Mouse (Mus musculus) midbrain, embryonic 16.5 days (tissue): ENCODE data around the gene Tmod4. TPM values are rescaled to one million over a fixed set of nuclear protein-coding genes. Genes with fewer than 3 reads are reported as not detected.
A peak's percentile ranks its signal among the peaks of the same experiment; 100 is the strongest.
"Not testable (repeated sequence)": the region's sequence is repeated elsewhere in the genome, so short reads cannot be mapped to it uniquely, and the experiment has no call there.

Experiments
- ATAC-seq: fragments of 200-750 bp; cut with Nextera tagmentation; 2 replicates; pipeline ENCODE4 v1.8.0; 2017; ENCODE audit warnings: moderate TSS enrichment
- H3K27ac ChIP-seq: fragments of 300-500 bp; sonication (generic); 2 replicates; pipeline ENCODE4 v1.5.1; 2014; ENCODE audit warnings: mild to moderate bottlenecking, low read length, mixed read lengths
- H3K27me3 ChIP-seq: fragments of 300-500 bp; sonication (generic); 2 replicates; pipeline ENCODE4 v1.6.1; 2014; ENCODE audit warnings: low read depth, low read length, mixed read lengths; ENCODE audit not compliant: control insufficient read depth, insufficient read depth
- H3K36me3 ChIP-seq: fragments of 300-500 bp; sonication (generic); 2 replicates; pipeline ENCODE4 v1.6.1; 2014; ENCODE audit warnings: mild to moderate bottlenecking, low read length, moderate library complexity, mixed read lengths; ENCODE audit not compliant: control insufficient read depth, insufficient read depth
- H3K4me1 ChIP-seq: fragments of 300-500 bp; sonication (generic); 2 replicates; pipeline ENCODE4 v1.6.1; 2014; ENCODE audit warnings: mild to moderate bottlenecking, low read length, mixed read lengths; ENCODE audit not compliant: control insufficient read depth, insufficient read depth
- H3K4me2 ChIP-seq: fragments of 300-500 bp; sonication (generic); 2 replicates; pipeline ENCODE4 v1.6.1; 2014; ENCODE audit warnings: mild to moderate bottlenecking, low read length, mixed read lengths
- H3K4me3 ChIP-seq: fragments of 300-500 bp; sonication (generic); 2 replicates; pipeline ENCODE4 v1.5.1; 2014; ENCODE audit warnings: low read depth, mild to moderate bottlenecking, low read length, moderate library complexity, mixed read lengths
- H3K9ac ChIP-seq: fragments of 300-500 bp; sonication (generic); 2 replicates; pipeline ENCODE4 v1.6.1; 2014; ENCODE audit warnings: low read depth, low read length, mixed read lengths
- H3K9me3 ChIP-seq: fragments of 300-500 bp; sonication (generic); replicated peaks from 2 replicates; pipeline ENCODE4 v1.6.1; 2014; ENCODE audit warnings: mild to moderate bottlenecking, low read length, mixed read lengths; ENCODE audit not compliant: control insufficient read depth, poor library complexity, severe bottlenecking
- WGBS: fragments of 180-500 bp; shearing (Covaris S2); extraction: QIAGEN DNeasy Blood & Tissue Kit; methylation state at CpG from one replicate; pipeline ENCODE4 v1.1.7; 2014; 5-methylcytosine and 5-hydroxymethylcytosine counted together
- polyA plus RNA-seq: library from polyadenylated mRNA; unstranded; fragments of >200 nt; fragmentation: Nextera tagmentation; extraction: Ambion mirVana; gene quantifications from 2 replicates; pipeline ENCODE4 v1.2.1, GENCODE M21; 2015

Gene Tmod4
- polyA plus RNA-seq = 1.1 TPM in 2 replicates

DNA sequence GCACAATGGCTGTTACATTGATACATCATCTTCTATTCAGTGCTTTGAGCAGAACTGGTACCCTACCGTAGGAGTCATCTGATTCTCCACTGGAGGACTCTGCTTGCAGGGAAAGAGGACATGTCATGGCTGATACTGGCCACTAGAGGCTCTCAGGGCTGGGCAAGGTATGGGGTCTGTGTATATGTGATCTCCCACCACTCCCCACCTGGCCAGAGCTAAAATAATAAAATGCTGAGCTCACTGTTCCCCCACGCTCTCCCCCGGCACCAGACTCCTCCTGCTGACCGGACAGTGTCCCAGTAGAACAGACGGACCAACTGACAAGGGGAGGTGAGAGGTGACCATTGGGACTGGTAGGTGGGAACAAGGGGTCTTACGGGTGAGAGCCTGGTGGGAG is at the start of gene Tmod4:
Tmod4 (plus strand) TSS at position 231 of the 400 bp plus-strand sequence.
- ATAC-seq = peak; percentile 15; the same call in 1 of the 2 replicates
- H3K27ac ChIP-seq = no peak within 1 kb of the TSS

DNA sequence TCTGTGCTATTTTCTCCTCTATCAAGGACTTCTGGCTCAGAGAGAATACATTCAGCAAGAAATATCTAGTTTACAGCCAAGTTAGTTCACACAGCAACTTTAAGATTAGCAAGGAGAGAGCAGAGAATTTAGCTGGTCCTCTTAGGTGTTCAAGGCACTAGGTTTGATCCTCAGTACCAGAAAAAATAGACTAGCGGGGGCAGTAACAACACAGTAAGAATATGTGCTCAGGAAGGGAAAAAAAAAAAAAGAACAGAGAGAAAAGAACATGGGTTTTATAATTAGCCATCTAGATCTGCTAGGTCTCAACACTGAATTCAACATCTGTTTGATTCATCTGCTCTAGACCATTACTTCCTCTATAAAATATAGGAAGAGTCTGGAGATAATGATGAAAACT is 36.2 kb upstream of the Tmod4 start:
- Histone ChIP-seq H3K27me3 (no peaks in the 10 kb centered on the region), H3K4me3 (no peak overlapping the region)
- ATAC-seq = no peak

More for the DNA sequence above, at the start of gene Tmod4:
- no peaks in the 10 kb centered on the region for H3K27me3 ChIP-seq
- 64% methylated on average over 6 of the region's 6 CpGs for WGBS
- no peaks in the 10 kb centered on the region for H3K4me1 ChIP-seq
- no peaks in the 10 kb centered on the region for H3K9me3 ChIP-seq
- H3K9ac ChIP-seq = no peak within 1 kb of the TSS
- H3K36me3 ChIP-seq = peaks cover 31% of the 10 kb centered on the region
- H3K4me2 ChIP-seq = no peak within 1 kb of the TSS
- H3K4me3 ChIP-seq = no peak within 1 kb of the TSS

DNA sequence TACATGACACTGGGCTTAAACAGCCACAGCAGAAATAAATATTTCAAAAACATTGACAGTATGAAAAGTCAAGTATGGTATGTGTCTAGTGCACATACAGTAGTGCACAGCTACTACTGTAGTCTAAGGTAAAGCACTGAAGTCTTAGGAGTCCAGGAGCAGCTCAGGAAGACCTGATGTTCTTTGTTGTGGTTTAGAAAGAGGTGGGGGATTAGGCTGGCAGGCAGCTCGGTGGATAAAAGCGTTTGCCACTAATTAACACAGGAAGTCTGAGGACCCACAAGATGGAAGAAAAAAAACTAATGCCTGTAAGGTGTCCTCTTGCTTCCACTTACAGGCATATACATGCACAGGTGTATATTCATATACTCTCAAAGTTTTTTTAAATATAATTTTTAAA is 23.4 kb upstream of the Tmod4 start:
- Histone ChIP-seq H3K27me3 (no peaks in the 10 kb centered on the region), H3K27ac (no peak overlapping the region), H3K4me2 (no peak overlapping the region), H3K4me1 (peaks cover 18% of the 10 kb centered on the region), H3K36me3 (0 out of 2 replicates have a peak, but pooled peaks cover 2% of the 10 kb centered on the region), H3K4me3 (no peak overlapping the region), H3K9ac (no peak overlapping the region), H3K9me3 (no peaks in the 10 kb centered on the region)
- no peak for ATAC-seq
- WGBS = 30% methylated on average over 2 of the region's 2 CpGs

More for the DNA sequence above, 36.2 kb upstream of the Tmod4 start:
- Histone ChIP-seq H3K4me1 (no peaks in the 10 kb centered on the region), H3K9me3 (no peaks in the 10 kb centered on the region), H3K27ac (no peak overlapping the region), H3K9ac (no peak overlapping the region), H3K4me2 (no peak overlapping the region), H3K36me3 (no peaks in the 10 kb centered on the region)
- 97% methylated on average over 1 of the region's 1 CpGs for WGBS

DNA sequence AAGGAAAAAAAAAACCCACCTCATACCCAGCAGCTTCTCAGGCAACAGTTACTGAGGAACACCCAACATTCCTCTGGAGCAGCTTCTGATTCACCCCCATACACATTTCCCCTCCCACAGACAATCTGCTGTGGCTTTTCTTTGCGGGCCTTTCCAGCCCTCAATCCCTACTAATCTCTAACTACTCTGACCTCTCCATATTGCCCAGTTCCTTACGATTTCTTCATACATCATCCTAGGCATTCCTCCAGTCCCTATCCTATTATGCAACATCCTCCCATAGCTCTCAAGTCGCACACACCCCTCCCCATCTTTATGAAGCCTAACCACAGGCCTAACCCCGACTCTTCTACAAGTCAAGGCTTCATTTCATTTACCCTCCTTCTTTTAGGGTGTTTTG is 19.2 kb upstream of the Tmod4 start:
- WGBS = 78% methylated on average over 4 of the region's 4 CpGs
- peak overlapping the region; percentile 60 for H3K4me2 ChIP-seq
- no peaks in the 10 kb centered on the region for H3K9me3 ChIP-seq
- no peaks in the 10 kb centered on the region for H3K27me3 ChIP-seq
- H3K4me3 ChIP-seq = peak overlapping the region; percentile 65
- peak overlapping the region; percentile 82; the same call in 1 of the 2 replicates for H3K9ac ChIP-seq
- peaks cover 18% of the 10 kb centered on the region for H3K4me1 ChIP-seq
- no peak for ATAC-seq
- H3K27ac ChIP-seq = no peak overlapping the region
- H3K36me3 ChIP-seq = no peaks in the 10 kb centered on the region

DNA sequence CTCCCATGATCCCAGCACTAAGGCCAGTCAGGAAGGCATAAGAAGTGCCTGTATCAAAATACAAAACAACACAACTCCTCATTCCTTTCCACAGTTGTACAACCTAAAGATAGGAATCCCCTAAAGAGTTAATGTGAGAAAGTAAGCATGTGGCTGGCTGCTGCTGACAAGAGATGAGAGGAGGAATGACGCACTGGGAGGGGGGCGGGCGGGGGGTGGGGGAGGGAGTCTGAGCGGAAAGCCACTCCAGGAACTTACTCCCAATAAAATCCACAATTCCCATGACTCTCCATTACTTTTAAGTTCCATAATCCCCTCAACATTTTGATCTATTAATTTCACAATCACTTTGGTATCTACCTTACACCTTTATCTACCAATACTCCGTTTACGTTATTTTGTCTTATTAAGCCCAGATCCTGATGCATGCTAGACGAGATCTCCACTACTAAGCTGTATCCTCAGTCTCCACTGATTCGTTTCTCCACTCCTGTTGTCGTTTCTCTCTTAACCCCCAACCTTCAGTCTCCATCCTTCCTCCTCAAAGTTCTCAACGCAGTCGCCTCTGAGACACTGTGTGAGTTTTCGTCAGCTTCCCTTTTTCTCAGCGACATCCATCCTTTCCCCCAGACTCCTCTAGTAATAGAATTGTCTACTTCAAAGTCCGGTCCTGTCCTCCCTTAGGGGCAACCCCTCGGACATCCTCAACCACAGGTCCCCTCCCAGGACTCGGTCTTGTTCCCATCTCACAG is 18.5 kb upstream of the Tmod4 start:
- peak overlapping the region; percentile 65 for H3K4me3 ChIP-seq
- no peak; the same call in 1 of the 2 replicates for ATAC-seq
- H3K4me2 ChIP-seq = peak overlapping the region; percentile 60
- peaks cover 18% of the 10 kb centered on the region for H3K4me1 ChIP-seq
- WGBS = 1% methylated on average over 16 of the region's 16 CpGs
- H3K27me3 ChIP-seq = no peaks in the 10 kb centered on the region
- H3K36me3 ChIP-seq = no peaks in the 10 kb centered on the region
- H3K27ac ChIP-seq = peak overlapping the region; percentile 86
- no peaks in the 10 kb centered on the region for H3K9me3 ChIP-seq
- peak overlapping the region; percentile 82 for H3K9ac ChIP-seq

DNA sequence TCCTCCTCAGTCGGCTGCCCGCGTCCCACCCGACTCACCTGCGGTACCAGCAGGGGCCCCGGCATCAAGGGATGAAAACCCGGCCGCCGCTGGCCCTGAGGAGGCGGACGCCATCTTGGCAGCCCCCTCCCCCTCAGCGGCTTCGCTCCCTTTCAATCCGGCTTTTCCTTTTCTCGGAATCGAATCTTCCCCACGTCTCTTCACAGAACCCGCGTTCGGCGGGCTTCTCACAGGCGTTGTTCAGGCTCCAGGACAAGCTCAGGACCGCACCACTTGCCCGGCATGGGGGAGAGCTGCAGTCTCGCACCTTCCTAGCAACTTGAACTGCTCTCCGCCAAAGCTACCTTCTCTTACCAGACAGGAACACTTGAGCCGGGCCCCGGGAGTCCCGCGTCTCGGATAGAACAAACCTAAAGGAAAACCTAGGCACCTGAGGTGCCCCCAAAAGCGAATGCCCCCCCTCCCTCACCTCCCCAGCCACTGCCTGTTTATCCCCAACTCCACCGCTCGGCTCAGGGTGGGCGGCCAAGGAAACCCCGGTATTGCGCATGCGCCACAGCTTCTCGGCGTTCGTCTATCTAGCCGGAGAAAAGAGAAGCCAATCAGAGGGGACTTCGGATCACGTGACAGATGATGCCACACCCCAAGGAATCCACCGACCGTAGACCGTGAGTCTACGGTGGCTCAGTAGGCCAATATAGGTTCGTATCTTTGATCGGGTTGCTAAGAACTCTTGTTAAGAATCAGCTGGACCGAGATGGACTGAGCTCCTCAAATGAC is 17.7 kb upstream of the Tmod4 start, which contains the start of gene Pip5k1a:
Pip5k1a (minus strand) TSS at position 593 of the 780 bp plus-strand sequence.
- Histone ChIP-seq H3K4me1 (peaks cover 16% of the 10 kb centered on the region), H3K4me2 (peak within 1 kb of the TSS; percentile 73), H3K36me3 (no peaks in the 10 kb centered on the region), H3K9ac (peak within 1 kb of the TSS; percentile 82), H3K9me3 (no peaks in the 10 kb centered on the region), H3K4me3 (peak within 1 kb of the TSS; percentile 65), H3K27me3 (no peaks in the 10 kb centered on the region), H3K27ac (peak within 1 kb of the TSS; percentile 86)
- ATAC-seq = peak; percentile 90
- WGBS = under 1% methylated on average over 51 of the region's 51 CpGs

DNA sequence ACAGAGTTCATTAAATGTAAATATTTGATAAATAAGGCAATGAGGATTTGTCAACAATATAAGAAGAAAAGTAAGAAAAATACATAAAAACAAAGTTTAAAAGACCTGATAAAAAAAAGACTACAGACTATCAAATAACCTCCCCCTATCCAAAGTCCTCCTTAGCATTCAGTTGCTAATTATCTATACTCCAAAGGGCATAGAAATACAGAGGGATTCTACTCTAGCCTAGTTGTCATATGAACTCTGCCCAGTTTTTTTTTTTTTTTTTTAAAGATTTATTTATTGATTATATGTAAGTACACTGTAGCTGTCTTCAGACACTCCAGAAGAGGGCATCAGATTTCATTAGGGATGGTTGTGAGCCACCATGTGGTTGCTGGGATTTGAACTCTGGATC is 17.0 kb upstream of the Tmod4 start:
- not testable (repeated sequence) for H3K9me3 ChIP-seq, H3K36me3 ChIP-seq, ATAC-seq, H3K27me3 ChIP-seq
- H3K4me1 ChIP-seq = peaks cover 15% of the 10 kb centered on the region
- H3K4me2 ChIP-seq = peak overlapping the region; percentile 73
- H3K9ac ChIP-seq = peak overlapping the region; percentile 66; the same call in 1 of the 2 replicates
- peak overlapping the region; percentile 75 for H3K27ac ChIP-seq
- peak overlapping the region; percentile 65 for H3K4me3 ChIP-seq

DNA sequence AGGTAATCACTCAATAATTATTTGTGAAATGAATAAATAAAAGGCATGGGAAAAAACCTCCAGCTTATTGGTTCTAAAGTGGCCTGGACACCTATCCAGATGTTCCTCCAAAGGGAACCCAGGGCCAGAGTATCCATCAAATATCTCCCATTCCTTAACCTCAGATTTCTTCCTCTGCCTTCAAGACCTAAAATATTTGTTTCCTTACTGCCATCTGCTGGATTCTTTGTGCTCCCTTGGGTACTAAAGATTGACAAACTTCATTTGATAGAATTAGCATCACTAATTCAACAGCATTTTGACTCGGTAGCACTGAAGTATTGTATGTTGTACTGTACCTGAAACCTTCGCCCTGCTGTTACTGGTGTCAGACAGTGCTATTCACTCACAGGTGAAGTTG is 16.4 kb upstream of the Tmod4 start:
- no peaks in the 10 kb centered on the region for H3K9me3 ChIP-seq
- no peak overlapping the region for H3K4me2 ChIP-seq
- no peak overlapping the region for H3K9ac ChIP-seq
- ATAC-seq = no peak
- 69% methylated on average over 2 of the region's 2 CpGs for WGBS
- no peaks in the 10 kb centered on the region for H3K27me3 ChIP-seq
- H3K36me3 ChIP-seq = no peaks in the 10 kb centered on the region
- H3K4me1 ChIP-seq = peaks cover 21% of the 10 kb centered on the region
- no peak overlapping the region for H3K27ac ChIP-seq
- no peak overlapping the region for H3K4me3 ChIP-seq
